Mouse (Mus musculus) lung, embryonic 14.5 days (tissue): Measurements from ENCODE around the gene Mpdz. TPM values are rescaled to one million over a fixed set of nuclear protein-coding genes. Genes with fewer than 3 reads are reported as not detected.

Experiments
- ATAC-seq: fragments of 200-750 bp; cut with Nextera tagmentation; 2 replicates; pipeline ENCODE4 v1.8.0; 2017; ENCODE audit warnings: mild to moderate bottlenecking, moderate TSS enrichment, moderate library complexity; ENCODE audit not compliant: insufficient read depth
- DNase-seq: peaks from one replicate; pipeline ENCODE4 v3.0.0-alpha.2; 2015
- H3K27ac ChIP-seq: fragments of 300-500 bp; sonication (generic); 2 replicates; pipeline ENCODE4 v1.5.1; 2014; ENCODE audit warnings: low read depth, mild to moderate bottlenecking, moderate library complexity
- H3K27me3 ChIP-seq: fragments of 300-500 bp; sonication (generic); 2 replicates; pipeline ENCODE4 v1.6.1; 2014; ENCODE audit warnings: low read length, control low read depth; ENCODE audit not compliant: insufficient read depth
- H3K36me3 ChIP-seq: fragments of 300-500 bp; sonication (generic); 2 replicates; pipeline ENCODE4 v1.6.1; 2014; ENCODE audit warnings: control low read depth; ENCODE audit not compliant: insufficient read depth
- H3K4me1 ChIP-seq: fragments of 300-500 bp; sonication (generic); 2 replicates; pipeline ENCODE4 v1.6.1; 2014; ENCODE audit warnings: antibody characterized with exemption, control low read depth; ENCODE audit not compliant: insufficient read depth
- H3K4me2 ChIP-seq: fragments of 300-500 bp; sonication (generic); 2 replicates; pipeline ENCODE4 v1.6.1; 2014; ENCODE audit warnings: mild to moderate bottlenecking
- H3K4me3 ChIP-seq: fragments of 300-500 bp; sonication (generic); 2 replicates; pipeline ENCODE4 v1.5.1; 2014; ENCODE audit warnings: low read depth, low read length
- H3K9ac ChIP-seq: fragments of 300-500 bp; sonication (generic); 2 replicates; pipeline ENCODE4 v1.6.1; 2014
- H3K9me3 ChIP-seq: fragments of 300-500 bp; sonication (generic); 2 replicates; pipeline ENCODE4 v1.6.1; 2016; ENCODE audit warnings: low read depth, low read length, control low read depth
- CTCF ChIP-seq: IDR thresholded peaks from 2 replicates; pipeline ENCODE4 v1.5.1; 2016; ENCODE audit warnings: antibody characterized with exemption, low read depth
- WGBS: fragments of 180-500 bp; shearing (Covaris S2); extraction: QIAGEN DNeasy Blood & Tissue Kit; methylation state at CpG from one replicate; pipeline ENCODE4 v1.1.7; 2014; 5-methylcytosine and 5-hydroxymethylcytosine counted together
- polyA plus RNA-seq: library from polyadenylated mRNA; unstranded; fragments of >200 nt; fragmentation: Nextera tagmentation; extraction: Ambion mirVana; gene quantifications from 2 replicates; pipeline ENCODE4 v1.2.1, GENCODE M21; 2014

Gene Mpdz
- 45.1 and 52.1 TPM in 2 replicates for polyA plus RNA-seq

- peak within 1 kb of the TSS; percentile 99 for H3K9ac ChIP-seq
- peak within 1 kb of the TSS; percentile 69 for H3K4me2 ChIP-seq
- no peaks in the 10 kb centered on the region for H3K36me3 ChIP-seq
- peaks cover 8% of the 10 kb centered on the region; the same call in 1 of the 2 replicates for H3K4me1 ChIP-seq
- ATAC-seq (peak; percentile 94), DNase-seq (peak; percentile 88)
- peak within 1 kb of the TSS; percentile 97 for H3K27ac ChIP-seq
- peak within 1 kb of the TSS; percentile 78 for H3K4me3 ChIP-seq
- H3K27me3 ChIP-seq = no peaks in the 10 kb centered on the region
- no peak for TF ChIP-seq CTCF
- no peaks in the 10 kb centered on the region for H3K9me3 ChIP-seq
- under 1% methylated on average over 94 of the region's 97 CpGs for WGBS
These were observed at the start of gene Mpdz for GRCm38 (mm10) chr4:81442078-81442981. Gene Mpdz, minus strand, starts transcription at chr4:81442815.

GRCm38 (mm10) chr4:81490556-81490955, 47.9 kb upstream of the Mpdz start:
- no peak for TF ChIP-seq CTCF
- H3K36me3 ChIP-seq = no peaks in the 10 kb centered on the region
- H3K9me3 ChIP-seq = no peaks in the 10 kb centered on the region
- no peak overlapping the region for H3K4me2 ChIP-seq
- H3K27me3 ChIP-seq = no peaks in the 10 kb centered on the region
- no peak overlapping the region for H3K4me3 ChIP-seq
- WGBS = 74% methylated on average over 2 of the region's 2 CpGs
- H3K4me1 ChIP-seq = no peaks in the 10 kb centered on the region
- no peak for DNase-seq
- ATAC-seq = no peak
- no peak overlapping the region for H3K9ac ChIP-seq
- H3K27ac ChIP-seq = no peak overlapping the region

GRCm38 (mm10) chr4:81484603-81485002, 42.0 kb upstream of the Mpdz start:
- Histone ChIP-seq H3K4me2 (no peak overlapping the region), H3K27ac (peak overlapping the region; percentile 69; the same call in 1 of the 2 replicates), H3K4me1 (peaks cover 6% of the 10 kb centered on the region; the same call in 1 of the 2 replicates), H3K27me3 (no peaks in the 10 kb centered on the region), H3K4me3 (no peak overlapping the region), H3K36me3 (no peaks in the 10 kb centered on the region), H3K9me3 (no peaks in the 10 kb centered on the region), H3K9ac (no peak overlapping the region)
- DNase-seq = no peak
- TF ChIP-seq CTCF = no peak
- ATAC-seq = no peak
- 61% methylated on average over 7 of the region's 7 CpGs for WGBS

- ATAC-seq (no peak), DNase-seq (peak; percentile 56)
- Histone ChIP-seq H3K9me3 (no peaks in the 10 kb centered on the region), H3K27ac (peak overlapping the region; percentile 69), H3K4me2 (peak overlapping the region; percentile 33; the same call in 1 of the 2 replicates), H3K9ac (no peak overlapping the region), H3K4me1 (peaks cover 6% of the 10 kb centered on the region; the same call in 1 of the 2 replicates), H3K4me3 (no peak overlapping the region), H3K36me3 (no peaks in the 10 kb centered on the region), H3K27me3 (no peaks in the 10 kb centered on the region)
- WGBS = 46% methylated on average over 18 of the region's 18 CpGs
- no peak for TF ChIP-seq CTCF
These were observed 41.4 kb upstream of the Mpdz start for GRCm38 (mm10) chr4:81483887-81484602.

- peak; percentile 76 for ATAC-seq
- WGBS = 10% methylated on average over 6 of the region's 6 CpGs
These were observed 40.5 kb upstream of the Mpdz start for GRCm38 (mm10) chr4:81483159-81483558.

GRCm38 (mm10) chr4:81466821-81467220, 24.2 kb upstream of the Mpdz start:
- WGBS = 81% methylated on average over 4 of the region's 4 CpGs
- no peak for TF ChIP-seq CTCF
- Histone ChIP-seq H3K4me2 (no peak overlapping the region), H3K4me1 (no peaks in the 10 kb centered on the region), H3K4me3 (no peak overlapping the region), H3K27ac (no peak overlapping the region), H3K36me3 (no peaks in the 10 kb centered on the region), H3K9ac (no peak overlapping the region), H3K9me3 (no peaks in the 10 kb centered on the region), H3K27me3 (no peaks in the 10 kb centered on the region)
- DNase-seq (no peak), ATAC-seq (no peak)

More at GRCm38 (mm10) chr4:81483159-81483558, 40.5 kb upstream of the Mpdz start:
- peak overlapping the region; percentile 69 for H3K27ac ChIP-seq
- no peaks in the 10 kb centered on the region for H3K36me3 ChIP-seq
- peak; percentile 74 for DNase-seq
- peak overlapping the region; percentile 49 for H3K4me2 ChIP-seq
- no peak overlapping the region for H3K9ac ChIP-seq
- H3K4me3 ChIP-seq = no peak overlapping the region
- peaks cover 6% of the 10 kb centered on the region; the same call in 1 of the 2 replicates for H3K4me1 ChIP-seq
- no peak for TF ChIP-seq CTCF
- H3K27me3 ChIP-seq = no peaks in the 10 kb centered on the region
- no peaks in the 10 kb centered on the region for H3K9me3 ChIP-seq

- Histone ChIP-seq H3K9me3 (no peaks in the 10 kb centered on the region), H3K4me2 (no peak overlapping the region), H3K4me3 (no peak overlapping the region), H3K27me3 (no peaks in the 10 kb centered on the region), H3K36me3 (no peaks in the 10 kb centered on the region), H3K27ac (no peak overlapping the region), H3K9ac (no peak overlapping the region), H3K4me1 (no peaks in the 10 kb centered on the region)
- ATAC-seq = no peak
- no peak for DNase-seq
- 78% methylated on average over 3 of the region's 3 CpGs for WGBS
- no peak for TF ChIP-seq CTCF
These were observed 22.6 kb upstream of the Mpdz start for GRCm38 (mm10) chr4:81465172-81465571.
